Mouse (Mus musculus): ENCODE measurements around the gene Sectm1b. TPM values are rescaled to one million over a fixed set of nuclear protein-coding genes. Genes with fewer than 3 reads are reported as not detected.

Gene Sectm1b
- polyA plus RNA-seq, 1 experiment from 2014 or later, result 3.1 TPM

Other genes with a start within 250 kb of the Sectm1b start
- gene Fasn, start 239.0 kb downstream of the Sectm1b start, polyA plus RNA-seq (2015; fragmentation: Nextera tagmentation; extraction: Ambion mirVana), result 51.9 and 55.3 TPM in 2 replicates
- gene Ccdc57, start 130.7 kb downstream of the Sectm1b start, polyA plus RNA-seq (2015; fragmentation: Nextera tagmentation; extraction: Ambion mirVana), result 5.2 and 5.3 TPM in 2 replicates
- gene Slc16a3, start 115.1 kb downstream of the Sectm1b start, polyA plus RNA-seq (2015; fragmentation: Nextera tagmentation; extraction: Ambion mirVana), result 53.5 and 64.3 TPM in 2 replicates
- 104 and 114 TPM in 2 replicates for gene Csnk1d, start 72.2 kb downstream of the Sectm1b start, polyA plus RNA-seq (2015; fragmentation: Nextera tagmentation; extraction: Ambion mirVana)
- 2.2 and 2.3 TPM in 2 replicates for gene Cd7, start 24.2 kb downstream of the Sectm1b start, polyA plus RNA-seq (2015; fragmentation: Nextera tagmentation; extraction: Ambion mirVana)
- 0.99 and 1.3 TPM in 2 replicates for gene Sectm1a, start 17.7 kb upstream of the Sectm1b start, polyA plus RNA-seq (2015; fragmentation: Nextera tagmentation; extraction: Ambion mirVana)
- not detected in 2 replicates for gene Tex19.2, start 55.1 kb upstream of the Sectm1b start, polyA plus RNA-seq (2015; fragmentation: Nextera tagmentation; extraction: Ambion mirVana)
- 0.12 TPM in 1 of 2 replicates, not detected in the other for gene Tex19.1, start 82.6 kb upstream of the Sectm1b start, polyA plus RNA-seq (2015; fragmentation: Nextera tagmentation; extraction: Ambion mirVana)
- gene Uts2r, start 96.7 kb upstream of the Sectm1b start, polyA plus RNA-seq (2015; fragmentation: Nextera tagmentation; extraction: Ambion mirVana), result 0.08 TPM in 1 of 2 replicates, not detected in the other
- gene Hexdc, start 140.9 kb upstream of the Sectm1b start, polyA plus RNA-seq (2015; fragmentation: Nextera tagmentation; extraction: Ambion mirVana), result 8.5 and 9.4 TPM in 2 replicates
- gene Ogfod3, start 141.1 kb upstream of the Sectm1b start, polyA plus RNA-seq (2015; fragmentation: Nextera tagmentation; extraction: Ambion mirVana), result 29.4 and 30.4 TPM in 2 replicates
- 37.9 and 44.2 TPM in 2 replicates for gene Cybc1, start 165.8 kb upstream of the Sectm1b start, polyA plus RNA-seq (2015; fragmentation: Nextera tagmentation; extraction: Ambion mirVana)
- gene Narf, start 173.7 kb upstream of the Sectm1b start, polyA plus RNA-seq (2015; fragmentation: Nextera tagmentation; extraction: Ambion mirVana), result 52.8 and 65.6 TPM in 2 replicates
- 6.1 and 6.6 TPM in 2 replicates for gene Foxk2, start 196.4 kb upstream of the Sectm1b start, polyA plus RNA-seq (2015; fragmentation: Nextera tagmentation; extraction: Ambion mirVana)